Mouse (Mus musculus): Measurements from ENCODE around the gene Pgls. TPM values are rescaled to one million over a fixed set of nuclear protein-coding genes. Genes with fewer than 3 reads are reported as not detected.

Pgls gene
- polyA plus RNA-seq, 1 experiment from 2014 or later, result 296 TPM

DNA sequence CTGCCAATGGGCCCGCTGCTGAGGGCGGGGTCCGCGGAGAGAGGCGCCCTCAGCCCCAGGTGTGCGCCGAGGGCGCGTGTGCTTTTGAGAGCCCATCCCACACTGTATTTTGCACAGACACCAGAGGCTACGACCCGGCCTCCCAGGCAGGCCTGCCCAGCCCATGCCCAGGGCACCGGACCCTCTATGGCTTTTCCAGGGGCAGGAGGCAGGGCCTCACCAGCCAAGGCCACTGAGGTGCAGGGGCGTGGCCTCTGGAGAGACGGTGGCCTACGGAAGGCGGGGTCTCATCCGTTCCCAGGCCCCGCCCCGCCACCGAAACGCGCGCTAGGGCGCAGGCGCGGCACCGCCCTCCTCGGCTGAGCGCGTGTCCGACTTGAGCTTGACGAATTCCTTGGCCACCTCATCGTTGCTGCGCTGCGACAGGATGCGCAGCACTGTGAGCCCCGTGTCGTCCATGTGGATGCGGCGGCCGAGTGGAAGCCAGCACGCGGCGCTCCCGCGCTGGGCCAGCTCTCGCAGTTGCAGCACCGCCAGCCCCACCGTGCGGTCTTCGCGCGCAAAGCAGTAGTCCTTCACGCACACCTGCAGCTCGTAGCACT lies 37.2 kb downstream of the Pgls start:
- Histone ChIP-seq H3K9ac (ENCODE audit: low read depth, low read length) (peak overlapping the region; percentile 74), H3K4me1 (replicated peaks; ENCODE audit: insufficient read depth, low read length) (peaks cover 21% of the 10 kb centered on the region), H3K4me3 (replicated peaks; ENCODE audit: low read depth, low read length) (peak overlapping the region; percentile 47), H3K27ac (peak overlapping the region; percentile 57), H3K9me3 (replicated peaks; ENCODE audit: low read length) (no peaks in the 10 kb centered on the region), H3K36me3 (ENCODE audit: insufficient read depth, low read length) (peaks cover 14% of the 10 kb centered on the region; the same call in 1 of the 2 replicates), H3K27me3 (ENCODE audit: insufficient read depth, low read length) (no peaks in the 10 kb centered on the region), H3K4me2 (ENCODE audit: low read length) (peak overlapping the region; percentile 90)
- peak; percentile 55 for TF ChIP-seq CTCF (IDR thresholded peaks at IDR 0.05; ENCODE audit: low read depth)
- peak; percentile 89 for ATAC-seq (replicated peaks; ENCODE audit: low FRiP score, low read depth)
- DNase-seq (ENCODE audit: low spot score), result peak; percentile 93
- WGBS, result under 1% methylated on average over 48 of the region's 55 CpGs

DNA sequence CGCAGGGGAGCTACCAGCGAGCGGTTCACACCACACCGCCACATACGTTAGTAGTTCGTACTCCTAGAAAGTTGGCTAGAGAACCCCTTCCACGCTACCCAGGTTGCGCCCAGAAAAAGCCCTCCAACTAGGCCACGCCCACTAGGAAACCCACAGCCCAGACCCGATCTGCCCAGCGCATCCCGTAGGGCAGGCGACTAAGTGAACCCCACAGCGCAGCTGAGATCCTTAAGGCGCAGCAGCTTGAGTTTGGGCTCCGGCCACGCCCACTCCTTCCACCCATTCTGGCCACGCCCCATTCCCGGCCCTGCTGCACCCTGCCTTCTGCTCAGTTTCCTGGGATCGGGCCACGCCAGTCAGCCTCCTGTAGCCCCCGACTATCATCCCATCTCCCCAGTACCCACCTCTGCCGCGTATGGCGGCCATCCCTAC lies 37.8 kb downstream of the Pgls start:
- WGBS, result 3% methylated on average over 25 of the region's 25 CpGs
- H3K4me1 ChIP-seq (replicated peaks; ENCODE audit: insufficient read depth, low read length), result peaks cover 25% of the 10 kb centered on the region
- H3K4me2 ChIP-seq (ENCODE audit: low read length), result peak overlapping the region; percentile 90
- no peaks in the 10 kb centered on the region for H3K9me3 ChIP-seq (replicated peaks; ENCODE audit: low read length)
- TF ChIP-seq CTCF (IDR thresholded peaks at IDR 0.05; ENCODE audit: low read depth), result no peak
- peaks cover 8% of the 10 kb centered on the region; the same call in 1 of the 2 replicates for H3K36me3 ChIP-seq (ENCODE audit: insufficient read depth, low read length)
- H3K27ac ChIP-seq, result peak overlapping the region; percentile 57; the same call in 1 of the 2 replicates
- H3K4me3 ChIP-seq (replicated peaks; ENCODE audit: low read depth, low read length), result peak overlapping the region; percentile 47
- ATAC-seq (replicated peaks; ENCODE audit: low FRiP score, low read depth) (peak; percentile 22; the same call in 1 of the 2 replicates), DNase-seq (ENCODE audit: low spot score) (peak; percentile 56)
- no peaks in the 10 kb centered on the region for H3K27me3 ChIP-seq (ENCODE audit: insufficient read depth, low read length)
- no peak overlapping the region for H3K9ac ChIP-seq (ENCODE audit: low read depth, low read length)

DNA sequence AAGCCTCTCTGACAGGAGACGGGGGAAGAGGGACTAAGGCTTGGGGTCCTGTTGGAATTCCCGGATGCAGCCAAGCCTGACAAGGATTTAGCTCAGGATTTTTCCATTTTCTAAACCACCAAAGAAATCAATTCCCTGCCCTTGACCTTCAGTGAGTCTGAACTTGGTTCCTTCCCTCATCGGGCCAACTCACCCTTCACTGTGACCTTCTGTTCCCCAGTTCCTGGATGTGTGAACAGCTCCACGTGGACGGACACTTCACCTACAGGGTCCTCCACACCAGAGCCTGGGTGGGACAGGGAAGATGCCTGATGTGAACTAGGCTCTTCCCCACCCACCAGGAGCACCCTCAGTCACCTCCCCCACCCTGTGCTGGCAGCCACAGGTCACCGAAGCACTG lies 38.8 kb downstream of the Pgls start:
- Histone ChIP-seq H3K36me3 (ENCODE audit: insufficient read depth, low read length) (peaks cover 7% of the 10 kb centered on the region; the same call in 1 of the 2 replicates), H3K27me3 (ENCODE audit: insufficient read depth, low read length) (no peaks in the 10 kb centered on the region), H3K9ac (ENCODE audit: low read depth, low read length) (no peak overlapping the region), H3K27ac (no peak overlapping the region), H3K9me3 (replicated peaks; ENCODE audit: low read length) (no peaks in the 10 kb centered on the region), H3K4me2 (ENCODE audit: low read length) (no peak overlapping the region), H3K4me3 (replicated peaks; ENCODE audit: low read depth, low read length) (no peak overlapping the region), H3K4me1 (replicated peaks; ENCODE audit: insufficient read depth, low read length) (peaks cover 25% of the 10 kb centered on the region)
- DNase-seq (ENCODE audit: low spot score) (no peak), ATAC-seq (replicated peaks; ENCODE audit: low FRiP score, low read depth) (no peak)
- no peak for TF ChIP-seq CTCF (IDR thresholded peaks at IDR 0.05; ENCODE audit: low read depth)
- WGBS, result 72% methylated on average over 6 of the region's 6 CpGs

DNA sequence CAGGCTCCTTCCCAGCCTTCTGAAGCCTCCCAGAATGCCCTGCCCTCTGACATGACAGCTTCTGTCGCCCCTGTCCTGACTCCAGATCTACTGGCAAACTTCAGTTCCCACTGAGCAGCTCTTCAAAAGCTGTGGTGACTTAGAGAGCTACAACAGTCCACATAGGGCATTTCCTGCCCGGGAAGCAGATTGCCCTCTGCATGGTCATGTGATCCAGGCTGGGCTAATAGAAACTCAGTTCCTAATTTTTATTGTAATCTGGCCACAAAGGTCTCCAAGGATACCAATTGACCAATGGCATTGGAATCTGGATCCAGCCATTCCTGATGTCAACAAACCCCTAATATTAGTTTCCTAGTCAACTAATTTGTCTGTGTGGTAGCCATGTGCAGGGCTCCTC lies 39.9 kb downstream of the Pgls start:
- Histone ChIP-seq H3K4me2 (ENCODE audit: low read length) (no peak overlapping the region), H3K4me3 (replicated peaks; ENCODE audit: low read depth, low read length) (no peak overlapping the region), H3K27ac (no peak overlapping the region), H3K27me3 (ENCODE audit: insufficient read depth, low read length) (no peaks in the 10 kb centered on the region), H3K9ac (ENCODE audit: low read depth, low read length) (no peak overlapping the region), H3K4me1 (replicated peaks; ENCODE audit: insufficient read depth, low read length) (peaks cover 25% of the 10 kb centered on the region), H3K36me3 (ENCODE audit: insufficient read depth, low read length) (no peaks in the 10 kb centered on the region), H3K9me3 (replicated peaks; ENCODE audit: low read length) (no peaks in the 10 kb centered on the region)
- no peak for ATAC-seq (replicated peaks; ENCODE audit: low FRiP score, low read depth)
- no peak for TF ChIP-seq CTCF (IDR thresholded peaks at IDR 0.05; ENCODE audit: low read depth)
- DNase-seq (ENCODE audit: low spot score), result no peak
- WGBS, result 52% methylated on average over 2 of the region's 2 CpGs

DNA sequence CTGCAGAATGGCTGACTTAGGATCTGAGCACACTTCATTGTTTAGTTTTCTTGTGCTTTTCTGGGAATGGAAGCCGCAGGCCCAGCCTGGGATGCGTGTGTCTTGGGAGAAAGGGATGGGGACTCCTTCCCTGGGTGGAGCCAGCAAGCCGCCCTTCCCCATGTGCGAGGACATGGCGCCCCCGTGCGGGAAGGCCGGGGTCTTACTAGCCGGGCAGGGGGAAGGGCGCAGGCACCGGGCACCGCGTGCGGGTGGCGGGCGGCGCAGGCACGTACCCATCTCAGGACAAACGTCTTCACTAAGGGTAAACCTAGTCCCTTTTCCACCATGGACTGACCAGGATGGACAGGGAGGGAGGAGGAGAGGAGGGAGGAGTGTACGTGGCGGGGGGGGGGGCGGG lies 41.2 kb downstream of the Pgls start:
- 12% methylated on average over 13 of the region's 22 CpGs for WGBS
- peak; percentile 56 for TF ChIP-seq CTCF (IDR thresholded peaks at IDR 0.05; ENCODE audit: low read depth)
- no peak overlapping the region; the same call in 1 of the 2 replicates for H3K4me2 ChIP-seq (ENCODE audit: low read length)

DNA sequence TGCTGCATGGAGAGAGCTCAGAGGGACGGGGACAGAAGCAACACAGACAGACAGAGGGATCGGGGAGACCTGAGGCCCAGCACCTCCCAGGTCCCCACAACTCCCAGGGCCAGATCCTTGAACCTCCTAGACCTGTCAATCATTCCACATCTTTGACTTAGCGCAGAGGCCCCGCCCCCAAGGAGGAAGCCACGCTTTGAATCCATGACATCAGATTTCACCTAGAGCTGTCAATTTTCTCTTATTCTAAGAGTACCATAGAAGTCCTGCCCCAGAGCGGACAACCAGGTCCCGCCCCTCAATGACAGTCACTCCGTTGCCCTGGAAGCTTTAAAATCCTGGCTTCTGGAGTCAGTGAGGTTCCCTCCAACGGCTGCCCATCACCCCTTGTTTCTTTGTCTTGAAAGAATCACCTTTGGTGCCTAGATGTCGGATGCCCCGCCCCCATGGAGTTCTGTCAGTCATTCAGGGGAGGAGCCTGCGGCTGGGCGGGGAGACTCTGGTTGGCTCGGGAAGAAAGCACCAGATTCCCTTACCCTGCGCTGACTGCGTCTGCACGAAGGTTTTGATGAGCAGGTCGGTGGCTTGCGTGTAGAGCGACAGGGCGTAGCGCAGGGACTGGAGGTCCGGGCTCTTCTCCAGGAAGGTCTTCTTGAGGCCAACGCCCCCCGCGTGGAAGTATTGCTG lies 42.1 kb downstream of the Pgls start:
- DNase-seq (ENCODE audit: low spot score) (peak; percentile 61), ATAC-seq (replicated peaks; ENCODE audit: low FRiP score, low read depth) (no peak)
- Histone ChIP-seq H3K4me3 (replicated peaks; ENCODE audit: low read depth, low read length) (0 out of 2 replicates have a peak overlapping the region, but pooled peaks have one; percentile 1), H3K27me3 (ENCODE audit: insufficient read depth, low read length) (no peaks in the 10 kb centered on the region), H3K27ac (no peak overlapping the region), H3K9me3 (replicated peaks; ENCODE audit: low read length) (no peaks in the 10 kb centered on the region), H3K4me2 (ENCODE audit: low read length) (peak overlapping the region; percentile 31), H3K4me1 (replicated peaks; ENCODE audit: insufficient read depth, low read length) (peaks cover 12% of the 10 kb centered on the region; the same call in 1 of the 2 replicates), H3K36me3 (ENCODE audit: insufficient read depth, low read length) (no peaks in the 10 kb centered on the region), H3K9ac (ENCODE audit: low read depth, low read length) (no peak overlapping the region)
- 3% methylated on average over 26 of the region's 26 CpGs for WGBS
- no peak for TF ChIP-seq CTCF (IDR thresholded peaks at IDR 0.05; ENCODE audit: low read depth)

More for the DNA sequence above, 41.2 kb downstream of the Pgls start:
- H3K36me3 ChIP-seq (ENCODE audit: insufficient read depth, low read length), result no peaks in the 10 kb centered on the region
- no peak for ATAC-seq (replicated peaks; ENCODE audit: low FRiP score, low read depth)
- peaks cover 22% of the 10 kb centered on the region for H3K4me1 ChIP-seq (replicated peaks; ENCODE audit: insufficient read depth, low read length)
- H3K4me3 ChIP-seq (replicated peaks; ENCODE audit: low read depth, low read length), result no peak overlapping the region
- H3K27me3 ChIP-seq (ENCODE audit: insufficient read depth, low read length), result no peaks in the 10 kb centered on the region
- H3K27ac ChIP-seq, result no peak overlapping the region
- H3K9me3 ChIP-seq (replicated peaks; ENCODE audit: low read length), result no peaks in the 10 kb centered on the region
- no peak overlapping the region for H3K9ac ChIP-seq (ENCODE audit: low read depth, low read length)
- DNase-seq (ENCODE audit: low spot score), result peak; percentile 32
